Mouse (Mus musculus) MEL (cell line): Measurements from ENCODE around the gene Ikbke. TPM values are rescaled to one million over a fixed set of nuclear protein-coding genes. Genes with fewer than 3 reads are reported as not detected.

Experiments
- DNase-seq: peaks from one replicate; pipeline ENCODE4 v3.0.0; 2011; ENCODE audit warnings: low read depth, low spot score
- H3K27ac ChIP-seq: 2 replicates; pipeline ENCODE4 v1.5.1; 2012; ENCODE audit warnings: low read depth, mild to moderate bottlenecking, control low read depth, low read length, moderate library complexity; ENCODE audit not compliant: control insufficient read depth
- H3K27me3 ChIP-seq, 2 experiments: fragments of 150-350 bp in 1 of 2; sonication (generic) in 1 of 2; 2 replicates each; pipeline ENCODE4 v1.6.1; 2012; ENCODE audit warnings: low read length in 2 of 2, mild to moderate bottlenecking in 2 of 2, improper control_type of control experiment in 1 of 2, moderate library complexity in 1 of 2; ENCODE audit not compliant: insufficient read depth in 2 of 2, control insufficient read depth in 1 of 2
- H3K36me3 ChIP-seq, 2 experiments: 2 replicates each; pipeline ENCODE4 v1.6.1; 2012 to 2014; ENCODE audit warnings: low read length in 2 of 2, improper control_type of control experiment in 1 of 2, inconsistent platforms in 1 of 2, mild to moderate bottlenecking in 1 of 2; ENCODE audit not compliant: insufficient read depth in 2 of 2, control insufficient read depth in 1 of 2
- H3K4me1 ChIP-seq, 2 experiments: fragments of 150-350 bp in 1 of 2; sonication (generic) in 1 of 2; 2 replicates each; pipeline ENCODE4 v1.6.1; 2012; ENCODE audit warnings: low read length in 2 of 2, improper control_type of control experiment in 1 of 2, mild to moderate bottlenecking in 1 of 2; ENCODE audit not compliant: insufficient read depth in 2 of 2, control insufficient read depth in 1 of 2
- H3K4me3 ChIP-seq, 2 experiments: fragments of 150-350 bp in 1 of 2; sonication (generic) in 1 of 2; 2 replicates each; pipeline ENCODE4 v1.5.1; 2012; ENCODE audit warnings: low read depth in 2 of 2, low read length in 2 of 2, mild to moderate bottlenecking in 2 of 2, moderate library complexity in 2 of 2, control low read depth in 1 of 2, improper control_type of control experiment in 1 of 2; ENCODE audit not compliant: control insufficient read depth in 1 of 2, insufficient read depth in 1 of 2
- H3K79me2 ChIP-seq: 2 replicates; pipeline ENCODE4 v1.6.1; 2012; ENCODE audit warnings: mild to moderate bottlenecking, low read length, moderate library complexity; ENCODE audit not compliant: control insufficient read depth, poor library complexity, insufficient read depth
- H3K9ac ChIP-seq: 2 replicates; pipeline ENCODE4 v1.6.1; 2012; ENCODE audit warnings: low read depth, mild to moderate bottlenecking, control low read depth, low read length, moderate library complexity; ENCODE audit not compliant: control insufficient read depth, poor library complexity, severe bottlenecking
- H3K9me3 ChIP-seq: fragments of 150-350 bp; sonication (generic); replicated peaks from 2 replicates; pipeline ENCODE4 v1.6.1; 2012; ENCODE audit warnings: mild to moderate bottlenecking, low read length, improper control_type of control experiment, moderate library complexity; ENCODE audit not compliant: insufficient read depth
- BHLHE40 ChIP-seq: IDR thresholded peaks from 2 replicates; pipeline ENCODE4 v1.6.1; 2012; ENCODE audit warnings: low read depth, mild to moderate bottlenecking, inconsistent platforms, low read length, improper control_type of control experiment, borderline replicate concordance
- CHD1 ChIP-seq: IDR thresholded peaks from 2 replicates; pipeline ENCODE4 v1.6.1; 2012; ENCODE audit warnings: low read depth, mild to moderate bottlenecking, inconsistent platforms, low read length, improper control_type of control experiment
- CHD2 ChIP-seq: IDR thresholded peaks from 2 replicates; pipeline ENCODE4 v1.6.1; 2011; ENCODE audit warnings: low read length, improper control_type of control experiment
- CTCF ChIP-seq, 3 experiments: IDR thresholded peaks in 2 of 3; conservative IDR thresholded peaks in 1 of 3; 2 replicates each; pipeline ENCODE4 v1.5.1; 2011 to 2012; ENCODE audit warnings: low read length in 3 of 3, low read depth in 2 of 3, mild to moderate bottlenecking in 2 of 3, improper control_type of control experiment in 1 of 3, inconsistent platforms in 1 of 3, mixed read lengths in 1 of 3, moderate library complexity in 1 of 3; ENCODE audit not compliant: control insufficient read depth in 1 of 3, insufficient read depth in 1 of 3, poor library complexity in 1 of 3, severe bottlenecking in 1 of 3
- GATA1 ChIP-seq: IDR thresholded peaks from 2 replicates; pipeline ENCODE4 v1.6.1; 2011; ENCODE audit warnings: low read depth, low read length, improper control_type of control experiment
- KAT2A ChIP-seq: conservative IDR thresholded peaks from 2 replicates; pipeline ENCODE4 v1.6.1; 2012; ENCODE audit warnings: low read depth, low read length, improper control_type of control experiment, inconsistent platforms
- MAFK ChIP-seq: IDR thresholded peaks from 2 replicates; pipeline ENCODE4 v1.6.1; 2011; ENCODE audit warnings: low read depth, mild to moderate bottlenecking, low read length, improper control_type of control experiment, borderline replicate concordance
- MAX ChIP-seq: IDR thresholded peaks from 2 replicates; pipeline ENCODE4 v1.6.1; 2011; ENCODE audit warnings: low read length, improper control_type of control experiment
- MEF2A ChIP-seq: IDR thresholded peaks from 2 replicates; pipeline ENCODE4 v1.6.1; 2014; ENCODE audit warnings: low read depth, mild to moderate bottlenecking, inconsistent platforms, low read length, improper control_type of control experiment; ENCODE audit not compliant: poor library complexity, insufficient replicate concordance, severe bottlenecking; ENCODE audit errors: extremely low read depth
- MYB ChIP-seq: IDR thresholded peaks from 2 replicates; pipeline ENCODE4 v1.6.1; 2011; ENCODE audit warnings: mild to moderate bottlenecking, low read depth, low read length, improper control_type of control experiment
- MYC ChIP-seq: IDR thresholded peaks from 2 replicates; pipeline ENCODE4 v1.6.1; 2011; ENCODE audit warnings: low read depth, mild to moderate bottlenecking, low read length, improper control_type of control experiment, moderate library complexity
- NRF1 ChIP-seq: IDR thresholded peaks from 2 replicates; pipeline ENCODE4 v1.6.1; 2014; ENCODE audit warnings: low read depth, mild to moderate bottlenecking, inconsistent platforms, low read length, improper control_type of control experiment, moderate library complexity; ENCODE audit not compliant: poor library complexity, insufficient read depth, severe bottlenecking
- RAD21 ChIP-seq: IDR thresholded peaks from 2 replicates; pipeline ENCODE4 v1.6.1; 2011; ENCODE audit warnings: mild to moderate bottlenecking, low read depth, low read length, improper control_type of control experiment
- SMC3 ChIP-seq: IDR thresholded peaks from 2 replicates; pipeline ENCODE4 v1.6.1; 2011; ENCODE audit warnings: low read depth, low read length, improper control_type of control experiment
- TAL1 ChIP-seq: IDR thresholded peaks from 2 replicates; pipeline ENCODE4 v1.6.1; 2012; ENCODE audit warnings: mild to moderate bottlenecking, inconsistent platforms, low read length, moderate library complexity, mixed read lengths
- TBP ChIP-seq: IDR thresholded peaks from 2 replicates; pipeline ENCODE4 v1.8.0; 2011; ENCODE audit warnings: low read depth, low read length, improper control_type of control experiment
- TCF12 ChIP-seq: IDR thresholded peaks from 2 replicates; pipeline ENCODE4 v1.6.1; 2014; ENCODE audit warnings: low read depth, mild to moderate bottlenecking, inconsistent platforms, low read length, improper control_type of control experiment, moderate library complexity
- UBTF ChIP-seq: IDR thresholded peaks from 2 replicates; pipeline ENCODE4 v1.6.1; 2012; ENCODE audit warnings: low read depth, mild to moderate bottlenecking, inconsistent platforms, low read length, improper control_type of control experiment, moderate library complexity, borderline replicate concordance; ENCODE audit not compliant: insufficient read depth
- USF1 ChIP-seq: IDR thresholded peaks from 2 replicates; pipeline ENCODE4 v1.6.1; 2014; ENCODE audit warnings: low read depth, mild to moderate bottlenecking, inconsistent platforms, low read length, improper control_type of control experiment, moderate library complexity
- ZC3H11A ChIP-seq: IDR thresholded peaks from 2 replicates; pipeline ENCODE4 v1.6.1; 2012; ENCODE audit warnings: low read depth, mild to moderate bottlenecking, inconsistent platforms, low read length, improper control_type of control experiment
- ZKSCAN1 ChIP-seq: IDR thresholded peaks from 2 replicates; pipeline ENCODE4 v1.6.1; 2012; ENCODE audit warnings: low read depth, mild to moderate bottlenecking, inconsistent platforms, low read length, improper control_type of control experiment, moderate library complexity
- ZMIZ1 ChIP-seq: IDR thresholded peaks from 2 replicates; pipeline ENCODE4 v1.6.1; 2012; ENCODE audit warnings: low read depth, mild to moderate bottlenecking, inconsistent platforms, low read length, improper control_type of control experiment, moderate library complexity
- polyA plus RNA-seq, 2 experiments: library from polyadenylated mRNA; stranded (reverse) in 1 of 2; unstranded in 1 of 2; fragments of >175 nt in 1 of 2; fragments of >200 nt in 1 of 2; gene quantifications; 2 replicates each; pipeline versions ENCODE4 v1.2.1 to v1.2.4; 2012; ENCODE audit warnings: low replicate concordance in 2 of 2, low read depth in 1 of 2; ENCODE audit not compliant: insufficient read length in 2 of 2, insufficient read depth in 1 of 2, missing spikeins in 1 of 2
- total RNA-seq: library from RNA; depleted of rRNA; stranded (reverse); fragments of 300-350 nt; gene quantifications from 2 replicates; pipeline ENCODE4 v1.2.3, GENCODE M21; 2012

Gene Ikbke
- total and polyA plus RNA-seq, 3 experiments = 4.0 to 7.2 TPM; not detected in 1

- no peaks in the 10 kb centered on the region for H3K79me2 ChIP-seq
- no peak for TF ChIP-seq ZMIZ1
- no peak for TF ChIP-seq TAL1
- peak in 2 of 3 experiments; percentile 25 to 35; a peak in 4 of 6 replicates for TF ChIP-seq CTCF (IDR thresholded peaks at IDR 0.05 in 2 of 3, conservative IDR thresholded peaks at IDR 0.05 in 1 of 3; ENCODE audit: control insufficient read depth in 1 of 3, insufficient read depth in 1 of 3, low read depth in 2 of 3, low read length in 3 of 3, poor library complexity in 1 of 3, severe bottlenecking in 1 of 3)
- no peak for TF ChIP-seq MYB
- no peak for TF ChIP-seq MAFK
- no peak for TF ChIP-seq ZKSCAN1
- H3K36me3 ChIP-seq = peaks cover 0 to 3% of the 10 kb centered on the region in 2 experiments; a peak in 2 of 4 replicates
- no peak for DNase-seq
- no peak overlapping the region for H3K27ac ChIP-seq
- H3K27me3 ChIP-seq = no peaks in the 10 kb centered on the region
- no peaks in the 10 kb centered on the region for H3K9me3 ChIP-seq
- H3K9ac ChIP-seq = no peak overlapping the region
- H3K4me1 ChIP-seq = peaks cover 0 to 10% of the 10 kb centered on the region in 2 experiments; a peak in 2 of 4 replicates
- no peak overlapping the region for H3K4me3 ChIP-seq
Measured at GRCm38 (mm10) chr1:131274725-131275539, 4.5 kb downstream of the Ikbke start.

- Histone ChIP-seq H3K27ac (no peak overlapping the region), H3K79me2 (no peaks in the 10 kb centered on the region), H3K9ac (no peak overlapping the region), H3K4me1 (no peaks in the 10 kb centered on the region), H3K36me3 (no peaks in the 10 kb centered on the region), H3K27me3 (no peaks in the 10 kb centered on the region), H3K4me3 (no peak overlapping the region), H3K9me3 (no peaks in the 10 kb centered on the region)
- DNase-seq = peak; percentile 79
- TF ChIP-seq RAD21 = peak; percentile 82
- no peak for TF ChIP-seq MAX
- peak; percentile 89 for TF ChIP-seq SMC3
- no peak for TF ChIP-seq MEF2A
- peak; percentile 78 to 92 (median 90) for TF ChIP-seq CTCF (IDR thresholded peaks at IDR 0.05 in 2 of 3, conservative IDR thresholded peaks at IDR 0.05 in 1 of 3; ENCODE audit: control insufficient read depth in 1 of 3, insufficient read depth in 1 of 3, low read depth in 2 of 3, low read length in 3 of 3, poor library complexity in 1 of 3, severe bottlenecking in 1 of 3)
- peak; percentile 66 for TF ChIP-seq ZC3H11A
Measured at GRCm38 (mm10) chr1:131269797-131270578, 9.4 kb downstream of the Ikbke start.

- H3K4me1 ChIP-seq = no peaks in the 10 kb centered on the region
- no peaks in the 10 kb centered on the region for H3K27me3 ChIP-seq
- no peaks in the 10 kb centered on the region for H3K36me3 ChIP-seq
- H3K9me3 ChIP-seq = no peaks in the 10 kb centered on the region
- DNase-seq = no peak
- H3K4me3 ChIP-seq = no peak overlapping the region
- no peak overlapping the region for H3K9ac ChIP-seq
- H3K27ac ChIP-seq = no peak overlapping the region
- H3K79me2 ChIP-seq = no peaks in the 10 kb centered on the region
- no peak for TF ChIP-seq MEF2A
- no peak for TF ChIP-seq KAT2A
- TF ChIP-seq NRF1 = no peak
- TF ChIP-seq BHLHE40 = no peak
- TF ChIP-seq UBTF = no peak
- no peak for TF ChIP-seq TCF12
- no peak for TF ChIP-seq TBP
- no peak for TF ChIP-seq TAL1
- TF ChIP-seq CHD1 = no peak
- no peak for TF ChIP-seq MYB
- TF ChIP-seq CHD2 = no peak
- no peak for TF ChIP-seq USF1
- TF ChIP-seq GATA1 = no peak
- TF ChIP-seq MYC = no peak
Measured at GRCm38 (mm10) chr1:131268776-131269175, 10.6 kb downstream of the Ikbke start.
